ENCODE assay signal across 11 mouse cellular contexts in genomic region chr5:5618329-5618728, GRCm38 (mm10). TPM values are rescaled to one million over a fixed set of nuclear protein-coding genes. Genes with fewer than 3 reads are reported as not detected.
"Had no signal": no experiment of that assay in that cellular context is flagged by ENCODE, and none has a peak within 500 bp of the region (broad histone marks: within the 10 kb centered on the region; RNA-seq: fewer than 3 reads in every experiment).

No protein-coding gene starts in this region.

- H3K4me2 ChIP-seq: limb, embryonic 12.5 days; midbrain, embryonic 12.5 days had no signal

- H3K4me1 ChIP-seq: limb, embryonic 12.5 days; midbrain, embryonic 12.5 days had no signal

- H3K36me3 ChIP-seq: limb, embryonic 12.5 days; midbrain, embryonic 12.5 days had no signal

- H3K27me3 ChIP-seq: limb, embryonic 12.5 days; midbrain, embryonic 12.5 days had no signal

- H3K27ac ChIP-seq: limb, embryonic 12.5 days; liver, embryonic 14.5 days; midbrain, embryonic 12.5 days; stomach, postnatal 0 days had no signal

- ATAC-seq: midbrain, embryonic 16.5 days had no signal

- H3K4me3 ChIP-seq: limb, embryonic 12.5 days; midbrain, embryonic 12.5 days had no signal

- H3K9me3 ChIP-seq: limb, embryonic 12.5 days; midbrain, embryonic 12.5 days had no signal

- DNase-seq: kidney, postnatal 25 days; lung, adult 18-20 months had no signal

- H3K9ac ChIP-seq: limb, embryonic 12.5 days; liver, embryonic 14.5 days; midbrain, embryonic 12.5 days had no signal

RNA-seq across cellular contexts. Expression of gene Gm8773, which starts 44.7 kb away (rescaled TPM):
- total RNA-seq: layer of hippocampus, postnatal 25 days; left cerebral cortex, adult 8-10 months; liver, adult 2 months; megakaryocyte-erythroid progenitor cell, adult 5-6 weeks had no signal
- polyA plus RNA-seq: liver, adult 2 months had no signal

RNA-seq across cellular contexts. Expression of gene Cfap69, which starts 45.7 kb away (rescaled TPM):
- total RNA-seq: megakaryocyte-erythroid progenitor cell, adult 5-6 weeks had no signal
